Mouse (Mus musculus) neural tube, embryonic 15.5 days (tissue): ENCODE data around the gene Dclre1c. TPM values are rescaled to one million over a fixed set of nuclear protein-coding genes. Genes with fewer than 3 reads are reported as not detected.

ENCODE experiments used
- ATAC-seq: fragments of 200-750 bp; cut with Nextera tagmentation; 2 replicates; pipeline ENCODE4 v1.8.0; 2017; ENCODE audit warnings: mild to moderate bottlenecking, moderate TSS enrichment, moderate library complexity; ENCODE audit not compliant: low FRiP score
- H3K27ac ChIP-seq: fragments of 300-500 bp; sonication (generic); replicated peaks from 2 replicates; pipeline ENCODE4 v1.5.1; 2015; ENCODE audit warnings: mild to moderate bottlenecking, inconsistent platforms
- H3K27me3 ChIP-seq: fragments of 300-500 bp; sonication (generic); replicated peaks from 2 replicates; pipeline ENCODE4 v1.6.1; 2015; ENCODE audit warnings: inconsistent platforms
- H3K36me3 ChIP-seq: fragments of 300-500 bp; sonication (generic); 2 replicates; pipeline ENCODE4 v1.6.1; 2015; ENCODE audit warnings: inconsistent platforms
- H3K4me1 ChIP-seq: fragments of 300-500 bp; sonication (generic); 2 replicates; pipeline ENCODE4 v1.6.1; 2015; ENCODE audit warnings: inconsistent platforms
- H3K4me2 ChIP-seq: fragments of 300-500 bp; sonication (generic); 2 replicates; pipeline ENCODE4 v1.6.1; 2015; ENCODE audit warnings: inconsistent platforms, mild to moderate bottlenecking, moderate library complexity
- H3K4me3 ChIP-seq: fragments of 300-500 bp; sonication (generic); replicated peaks from 2 replicates; pipeline ENCODE4 v1.5.1; 2015; ENCODE audit warnings: mild to moderate bottlenecking, inconsistent platforms
- H3K9ac ChIP-seq: fragments of 300-500 bp; sonication (generic); replicated peaks from 2 replicates; pipeline ENCODE4 v1.6.1; 2015; ENCODE audit warnings: mild to moderate bottlenecking, inconsistent platforms
- H3K9me3 ChIP-seq: fragments of 300-500 bp; sonication (generic); replicated peaks from 2 replicates; pipeline ENCODE4 v1.6.1; 2016; ENCODE audit warnings: inconsistent platforms
- WGBS: fragments of 180-500 bp; shearing (Covaris S2); methylation state at CpG from one replicate; pipeline ENCODE4 v1.1.7; 2015; ENCODE audit warnings: mixed read lengths; 5-methylcytosine and 5-hydroxymethylcytosine counted together
- polyA plus RNA-seq: library from polyadenylated mRNA; unstranded; fragments of >200 nt; fragmentation: Nextera tagmentation; extraction: Ambion mirVana; gene quantifications from 2 replicates; pipeline ENCODE4 v1.2.1, GENCODE M21; 2015

Dclre1c gene
- polyA plus RNA-seq, 1 experiment from 2014 or later, result 6.7 TPM

GRCm38 (mm10) chr2:3424579-3424910, 614 bp downstream of the Dclre1c start:
- Histone ChIP-seq H3K9me3 (no peaks in the 10 kb centered on the region), H3K4me1 (peaks cover 20% of the 10 kb centered on the region), H3K4me2 (peak overlapping the region; percentile 97), H3K36me3 (0 out of 2 replicates have a peak, but pooled peaks cover 7% of the 10 kb centered on the region), H3K27me3 (no peaks in the 10 kb centered on the region), H3K27ac (no peak overlapping the region), H3K4me3 (peak overlapping the region; percentile 70), H3K9ac (peak overlapping the region; percentile 57)
- WGBS, result 8% methylated on average over 9 of the region's 10 CpGs
- ATAC-seq, result peak; percentile 9; the same call in 1 of the 2 replicates

GRCm38 (mm10) chr2:3430956-3431355, 7.0 kb downstream of the Dclre1c start:
- Histone ChIP-seq H3K4me1 (no peaks in the 10 kb centered on the region), H3K9me3 (no peaks in the 10 kb centered on the region), H3K9ac (no peak overlapping the region), H3K4me3 (no peak overlapping the region), H3K4me2 (no peak overlapping the region), H3K36me3 (peaks cover 24% of the 10 kb centered on the region), H3K27me3 (no peaks in the 10 kb centered on the region), H3K27ac (no peak overlapping the region)
- WGBS, result 94% methylated on average over 9 of the region's 9 CpGs
- ATAC-seq, result no peak

GRCm38 (mm10) chr2:3435369-3436061, 11.6 kb downstream of the Dclre1c start:
- Histone ChIP-seq H3K9me3 (no peaks in the 10 kb centered on the region), H3K4me1 (no peaks in the 10 kb centered on the region), H3K27me3 (no peaks in the 10 kb centered on the region), H3K9ac (no peak overlapping the region), H3K27ac (no peak overlapping the region), H3K36me3 (peaks cover 27% of the 10 kb centered on the region), H3K4me3 (no peak overlapping the region), H3K4me2 (no peak overlapping the region)
- 87% methylated on average over 6 of the region's 6 CpGs for WGBS
- ATAC-seq, result no peak

- Histone ChIP-seq H3K9ac (no peak overlapping the region), H3K4me2 (no peak overlapping the region), H3K9me3 (no peaks in the 10 kb centered on the region), H3K27ac (no peak overlapping the region), H3K27me3 (no peaks in the 10 kb centered on the region), H3K36me3 (peaks cover 25% of the 10 kb centered on the region), H3K4me3 (no peak overlapping the region), H3K4me1 (no peaks in the 10 kb centered on the region)
- no peak for ATAC-seq
- 57% methylated on average over 7 of the region's 7 CpGs for WGBS
Measured at GRCm38 (mm10) chr2:3437956-3438355, 14.0 kb downstream of the Dclre1c start.

- no peak overlapping the region for H3K4me2 ChIP-seq
- H3K36me3 ChIP-seq, result peaks cover 39% of the 10 kb centered on the region
- no peak overlapping the region for H3K4me3 ChIP-seq
- H3K9ac ChIP-seq, result no peak overlapping the region
- ATAC-seq, result no peak
- WGBS, result 70% methylated on average over 7 of the region's 7 CpGs
- H3K4me1 ChIP-seq, result no peaks in the 10 kb centered on the region
- H3K9me3 ChIP-seq, result no peaks in the 10 kb centered on the region
- H3K27ac ChIP-seq, result no peak overlapping the region
- no peaks in the 10 kb centered on the region for H3K27me3 ChIP-seq
Measured at GRCm38 (mm10) chr2:3444206-3444605, 20.3 kb downstream of the Dclre1c start.

GRCm38 (mm10) chr2:3445984-3446383, 22.1 kb downstream of the Dclre1c start:
- Histone ChIP-seq H3K36me3 (peaks cover 45% of the 10 kb centered on the region), H3K27ac (no peak overlapping the region), H3K9me3 (no peaks in the 10 kb centered on the region), H3K4me2 (no peak overlapping the region), H3K4me1 (no peaks in the 10 kb centered on the region), H3K27me3 (no peaks in the 10 kb centered on the region), H3K9ac (no peak overlapping the region), H3K4me3 (no peak overlapping the region)
- ATAC-seq, result no peak
- 66% methylated on average over 4 of the region's 4 CpGs for whole genome bisulfite sequencing

- 81% methylated on average over 2 of the region's 2 CpGs for WGBS
- Histone ChIP-seq H3K27ac (no peak overlapping the region), H3K4me2 (no peak overlapping the region), H3K9ac (no peak overlapping the region), H3K4me1 (no peaks in the 10 kb centered on the region), H3K4me3 (no peak overlapping the region), H3K9me3 (no peaks in the 10 kb centered on the region), H3K36me3 (peaks cover 43% of the 10 kb centered on the region), H3K27me3 (no peaks in the 10 kb centered on the region)
- no peak for ATAC-seq
Measured at GRCm38 (mm10) chr2:3449431-3449830, 25.5 kb downstream of the Dclre1c start.

- no peaks in the 10 kb centered on the region for H3K27me3 ChIP-seq
- H3K27ac ChIP-seq, result no peak overlapping the region
- WGBS, result 89% methylated on average over 3 of the region's 3 CpGs
- H3K9ac ChIP-seq, result no peak overlapping the region
- no peaks in the 10 kb centered on the region for H3K9me3 ChIP-seq
- no peak for ATAC-seq
- H3K4me2 ChIP-seq, result no peak overlapping the region
- H3K4me1 ChIP-seq, result no peaks in the 10 kb centered on the region
- H3K4me3 ChIP-seq, result no peak overlapping the region
- H3K36me3 ChIP-seq, result peaks cover 36% of the 10 kb centered on the region
Measured at GRCm38 (mm10) chr2:3453096-3453495, 29.2 kb downstream of the Dclre1c start.

GRCm38 (mm10) chr2:3456590-3456989, 32.7 kb downstream of the Dclre1c start:
- H3K9me3 ChIP-seq, result no peaks in the 10 kb centered on the region
- peaks cover 31% of the 10 kb centered on the region for H3K36me3 ChIP-seq
- H3K9ac ChIP-seq, result no peak overlapping the region
- no peak overlapping the region for H3K4me2 ChIP-seq
- WGBS, result 87% methylated on average over 4 of the region's 4 CpGs
- H3K27ac ChIP-seq, result no peak overlapping the region
- no peaks in the 10 kb centered on the region for H3K4me1 ChIP-seq
- no peak overlapping the region for H3K4me3 ChIP-seq
- no peaks in the 10 kb centered on the region for H3K27me3 ChIP-seq
- ATAC-seq, result no peak

GRCm38 (mm10) chr2:3473891-3474290, 50.0 kb downstream of the Dclre1c start:
- H3K4me3 ChIP-seq, result peak overlapping the region; percentile 94
- no peaks in the 10 kb centered on the region for H3K36me3 ChIP-seq
- peaks cover 17% of the 10 kb centered on the region for H3K4me1 ChIP-seq
- under 1% methylated on average over 12 of the region's 12 CpGs for WGBS
- no peaks in the 10 kb centered on the region for H3K27me3 ChIP-seq
- peak overlapping the region; percentile 75 for H3K4me2 ChIP-seq
- H3K27ac ChIP-seq, result peak overlapping the region; percentile 92; the same call in 1 of the 2 replicates
- ATAC-seq, result no peak
- no peaks in the 10 kb centered on the region for H3K9me3 ChIP-seq
- H3K9ac ChIP-seq, result peak overlapping the region; percentile 68

- no peaks in the 10 kb centered on the region for H3K9me3 ChIP-seq
- peak overlapping the region; percentile 94 for H3K4me3 ChIP-seq
- no peaks in the 10 kb centered on the region for H3K36me3 ChIP-seq
- ATAC-seq, result peak; percentile 86
- no peaks in the 10 kb centered on the region for H3K27me3 ChIP-seq
- peaks cover 17% of the 10 kb centered on the region for H3K4me1 ChIP-seq
- H3K27ac ChIP-seq, result peak overlapping the region; percentile 92
- peak overlapping the region; percentile 75 for H3K4me2 ChIP-seq
- H3K9ac ChIP-seq, result peak overlapping the region; percentile 68
- under 1% methylated on average over 46 of the region's 46 CpGs for WGBS
Measured at GRCm38 (mm10) chr2:3474361-3474805, 50.5 kb downstream of the Dclre1c start.

GRCm38 (mm10) chr2:3474861-3475283, 50.9 kb downstream of the Dclre1c start, which contains the start of gene Suv39h2:
Gene Suv39h2, minus strand, starts transcription at chr2:3475031.
- peak within 1 kb of the TSS; percentile 92 for H3K27ac ChIP-seq
- H3K4me3 ChIP-seq, result peak within 1 kb of the TSS; percentile 94
- ATAC-seq, result peak; percentile 98
- H3K9me3 ChIP-seq, result no peaks in the 10 kb centered on the region
- H3K9ac ChIP-seq, result peak within 1 kb of the TSS; percentile 68
- H3K27me3 ChIP-seq, result no peaks in the 10 kb centered on the region
- no peaks in the 10 kb centered on the region for H3K36me3 ChIP-seq
- peaks cover 17% of the 10 kb centered on the region for H3K4me1 ChIP-seq
- peak within 1 kb of the TSS; percentile 75 for H3K4me2 ChIP-seq
- WGBS, result under 1% methylated on average over 41 of the region's 42 CpGs
